Mouse (Mus musculus): ENCODE data around the gene Cep135.

Gene Cep135

DNA sequence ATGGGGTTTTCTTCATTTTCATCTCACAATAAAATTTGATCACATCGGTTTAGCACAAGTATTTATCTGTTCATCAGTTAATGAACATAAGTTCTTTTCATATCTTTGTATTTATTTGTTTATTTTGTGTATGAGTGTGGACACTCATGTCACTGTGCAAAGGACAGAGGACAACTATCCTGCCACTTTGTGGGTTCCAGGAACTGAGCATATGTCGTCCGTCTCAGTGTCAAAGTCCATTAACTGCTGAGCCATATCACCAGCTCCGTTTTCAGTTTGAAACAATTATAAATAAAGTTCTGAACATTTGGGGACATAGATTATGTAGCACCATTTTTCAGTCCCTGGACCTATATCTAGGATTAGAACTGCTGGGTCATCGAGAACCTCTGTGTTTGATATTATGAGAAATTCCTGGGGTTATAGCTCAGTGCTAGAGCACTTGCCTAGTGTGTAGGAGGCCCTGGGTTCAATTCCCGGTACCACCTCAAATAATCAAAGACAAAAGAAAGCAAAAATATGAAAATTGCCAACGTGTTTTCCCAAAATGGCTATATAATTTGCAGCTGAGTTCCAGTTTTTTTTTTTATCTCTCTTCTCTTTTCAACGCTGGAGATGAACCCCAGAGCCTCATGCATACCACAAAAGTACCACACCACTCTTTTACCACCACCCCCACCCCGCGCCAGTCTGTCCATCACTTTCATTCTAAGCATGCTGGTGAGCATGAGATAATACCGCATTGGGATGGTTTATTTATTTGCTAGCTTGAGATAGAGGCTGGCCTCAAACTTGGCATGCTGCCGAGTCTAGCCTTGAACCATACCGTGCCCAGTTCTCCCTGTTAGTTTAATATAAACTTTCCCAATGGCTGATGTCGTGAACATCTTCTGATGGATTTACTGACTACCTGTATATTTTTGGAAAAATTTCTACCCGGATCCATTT lies 96.4 kb downstream of the Cep135 start:
- DNase-seq = no peak

DNA sequence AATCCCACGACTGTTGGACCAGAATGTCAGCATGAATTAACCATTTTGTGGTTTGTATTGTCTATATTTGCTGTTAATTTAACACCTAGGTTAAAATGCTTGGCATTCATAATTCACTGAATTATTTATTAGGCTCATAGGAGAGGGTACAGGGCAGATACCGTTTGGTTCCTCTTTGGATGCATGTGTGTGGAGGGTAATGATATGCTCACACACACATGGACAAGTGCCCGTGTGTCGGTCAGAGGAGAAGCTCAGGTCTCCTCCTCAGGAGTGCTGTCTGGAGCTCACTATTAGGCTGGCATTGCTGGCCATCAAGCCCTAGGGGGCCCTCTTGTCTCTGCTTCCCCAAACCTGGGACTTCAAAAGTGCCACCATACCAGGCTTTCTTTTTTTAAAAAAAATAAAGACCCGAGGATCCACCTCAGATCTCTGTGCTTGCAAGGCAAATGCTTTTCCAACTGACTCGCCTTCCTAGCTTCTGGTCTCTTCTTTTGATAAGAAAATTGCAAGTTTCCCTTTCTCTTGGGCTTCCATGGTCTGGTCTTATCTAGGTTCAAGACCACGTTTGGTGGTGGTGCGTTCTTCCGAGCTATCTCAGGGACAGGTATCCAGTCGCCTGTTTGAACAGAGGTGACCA lies 99.6 kb downstream of the Cep135 start:
- no peak for DNase-seq

DNA sequence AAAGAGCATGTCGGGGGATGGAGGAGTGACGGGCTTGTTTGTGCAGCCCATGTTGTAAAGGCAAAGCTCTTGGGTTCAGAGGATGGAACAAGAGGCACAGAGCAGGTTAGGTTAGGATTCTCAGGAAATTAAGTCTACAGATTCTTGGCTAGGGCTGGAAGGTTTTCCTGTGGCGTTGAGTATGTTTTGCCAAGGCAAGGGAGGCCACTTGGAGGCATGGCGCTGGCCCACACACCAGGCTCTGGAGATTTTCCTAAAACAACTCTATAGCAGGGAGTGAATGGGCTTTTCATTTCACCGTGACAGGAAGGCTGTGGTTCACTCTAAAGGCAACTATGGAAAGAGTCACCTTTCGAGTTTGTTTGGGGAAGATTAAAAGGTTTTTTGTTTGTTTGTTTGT lies 100.1 kb downstream of the Cep135 start:
- no peak for DNase-seq

DNA sequence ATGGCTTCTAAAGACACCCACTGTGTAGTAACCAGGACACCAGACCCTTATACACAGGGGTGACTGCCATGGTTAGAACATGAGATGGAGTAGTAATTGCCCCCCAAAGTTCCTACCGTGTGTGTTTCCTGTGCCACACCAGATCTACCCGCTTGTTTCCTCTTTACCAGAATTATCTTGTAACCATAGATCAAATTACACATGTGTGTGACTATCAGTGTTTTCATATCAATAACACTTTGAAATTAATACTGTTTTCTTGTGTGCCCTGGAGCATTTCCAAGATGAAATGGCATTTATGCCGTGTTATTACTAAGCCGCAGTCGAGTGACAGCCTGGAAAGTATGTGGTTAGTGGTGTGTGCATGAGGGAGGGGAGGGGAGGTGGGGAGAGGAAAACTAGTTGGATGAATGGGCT lies 101.7 kb downstream of the Cep135 start:
- DNase-seq = no peak

DNA sequence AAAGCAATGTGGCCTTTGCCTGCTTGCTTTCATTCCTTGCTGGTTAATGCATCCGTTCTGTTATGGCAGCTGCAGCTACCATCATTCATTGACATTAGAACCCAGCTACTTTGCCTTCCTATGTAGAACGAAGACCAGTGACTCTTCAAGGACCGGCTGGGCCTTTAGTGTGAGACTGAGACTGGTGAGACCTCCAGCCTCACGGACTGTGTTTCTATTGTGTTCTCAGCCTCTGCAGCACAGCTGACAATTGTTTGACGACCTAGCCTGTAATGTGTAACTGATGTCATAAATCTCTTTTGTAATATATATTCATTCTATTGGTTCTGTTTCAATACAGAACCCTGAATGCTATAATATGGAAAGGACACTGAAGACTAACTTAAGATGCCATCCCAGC lies 102.8 kb downstream of the Cep135 start:
- DNase-seq = no peak

DNA sequence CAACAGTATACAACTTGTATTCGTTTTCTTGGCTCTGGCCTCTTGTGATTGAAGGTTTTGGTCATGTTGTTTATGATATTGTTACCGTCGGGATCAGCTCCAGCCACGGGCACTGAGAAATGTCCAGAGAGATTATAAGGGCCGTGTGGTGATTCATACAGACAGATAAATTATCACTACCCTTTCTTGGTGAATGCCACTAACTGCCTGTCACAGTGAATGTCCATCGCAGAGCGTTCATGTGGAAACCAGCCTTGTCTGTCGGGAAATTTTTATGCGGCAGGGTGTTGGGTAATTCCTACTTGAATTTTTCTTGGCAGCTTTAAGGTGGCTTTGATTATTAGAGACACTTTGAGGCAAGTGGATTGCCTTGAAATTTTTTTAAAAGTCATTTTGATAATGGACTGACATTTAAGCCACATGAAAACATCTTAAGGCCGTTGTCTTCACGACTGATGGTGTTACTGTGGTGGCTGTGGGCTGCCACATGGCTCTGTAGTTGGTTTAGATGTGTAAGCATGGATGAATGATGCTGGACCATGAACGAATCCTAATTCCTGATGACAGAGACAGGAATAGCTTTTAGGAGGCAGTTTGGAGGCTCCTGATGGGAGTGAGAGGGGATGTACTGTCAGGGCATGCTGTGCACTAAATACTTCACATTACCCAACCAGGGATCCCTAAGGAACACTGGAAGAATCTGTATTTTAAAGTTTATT lies 103.4 kb downstream of the Cep135 start:
- no peak for DNase-seq

All from lung, postnatal 10 days (tissue).